Mouse (Mus musculus) stomach, postnatal 0 days (tissue): ENCODE results near the gene Tulp2.
"Not testable (repeated sequence)": the region's sequence is repeated elsewhere in the genome, so short reads cannot be mapped to it uniquely, and the experiment has no call there.

Experiments
- CTCF ChIP-seq: IDR thresholded peaks from 2 replicates; pipeline ENCODE4 v1.5.1; 2016; ENCODE audit warnings: antibody characterized with exemption, low read depth, mild to moderate bottlenecking, moderate library complexity
- EP300 ChIP-seq: optimal IDR thresholded peaks from 2 replicates; pipeline ENCODE3; 2016; ENCODE audit warnings: antibody characterized with exemption

GRCm38 (mm10) chr7:45484985-45485384 is 3.3 kb downstream of the Tulp2 start:
- TF ChIP-seq CTCF, EP300: not testable (repeated sequence)
